Mouse (Mus musculus) mouse trophoblast stem cell (cell line): ENCODE measurements around the gene Tram2.

Experiments used
- in situ Hi-C, 2 experiments: fragments of 300-500 bp; cut with MseI, MboI; formaldehyde crosslinking; loops; 2 replicates in 1 of 2; 3 replicates in 1 of 2; pipeline ENCODE4 v1.15.1; 2025

Tram2 gene

DNA sequence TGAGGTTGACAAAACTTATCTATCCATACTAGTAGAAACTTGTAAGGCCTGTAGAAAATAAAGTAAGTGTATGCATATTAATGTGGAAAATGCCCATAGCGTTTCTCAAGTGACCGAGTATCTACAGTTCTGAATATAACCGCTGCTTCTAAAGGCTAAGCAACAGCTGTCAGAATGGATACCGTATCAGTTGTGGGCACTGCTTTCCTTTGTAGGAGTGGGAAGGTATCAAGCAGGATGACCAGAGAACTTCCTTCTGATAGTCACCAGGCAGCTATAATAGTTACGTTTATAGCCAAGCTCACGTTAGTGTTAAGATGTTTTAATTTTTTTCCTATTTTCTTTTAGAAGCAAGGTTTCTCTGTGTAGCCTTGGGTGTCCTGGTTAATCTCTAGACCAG, 105.6 kb downstream of the Tram2 start:
- in situ Hi-C loops, result no loop called here

GRCm38 (mm10) chr1:20969642-20970041, 109.4 kb downstream of the Tram2 start:
- in situ Hi-C loops, result no loop called here

- in situ Hi-C loops, result no loop called here
Measured at GRCm38 (mm10) chr1:20954876-20955275, 124.2 kb downstream of the Tram2 start.

DNA sequence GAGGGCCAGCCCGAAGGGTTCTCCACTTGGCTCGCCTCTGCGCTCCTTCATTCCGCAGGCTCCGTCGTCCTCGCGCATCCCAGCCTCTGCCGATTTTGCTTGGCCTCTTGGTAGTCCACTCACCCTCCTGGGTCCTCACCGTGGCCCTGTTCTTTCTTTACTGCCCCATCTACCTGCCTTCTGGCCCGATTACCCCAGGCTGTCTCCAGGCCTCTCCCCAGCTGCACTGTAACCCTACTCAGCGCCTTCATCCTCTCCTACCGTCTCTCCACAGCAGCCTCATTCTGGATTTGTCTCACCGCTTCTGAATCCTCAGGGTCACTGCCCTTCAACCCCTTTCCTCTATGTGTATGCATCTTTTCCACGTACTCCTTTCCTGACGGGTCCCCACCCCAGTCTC, 127.2 kb downstream of the Tram2 start:
- in situ Hi-C loops, result no loop called here

- in situ Hi-C loops, result no loop called here
Measured at GRCm38 (mm10) chr1:20951300-20951763, 127.7 kb downstream of the Tram2 start, which contains the start of gene Efhc1. TSS of gene Efhc1 (plus strand) at chr1:20951626.
